Mouse (Mus musculus) CH12.LX (cell line): ENCODE data around the gene Macrod2. TPM values are rescaled to one million over a fixed set of nuclear protein-coding genes. Genes with fewer than 3 reads are reported as not detected.

Source experiments
- DNase-seq: peaks from one replicate; pipeline ENCODE4 v3.0.0-alpha.2; 2013; ENCODE audit errors: extremely low read depth
- H3K27ac ChIP-seq: 2 replicates; pipeline ENCODE4 v1.5.1; 2012; ENCODE audit warnings: low read depth, mild to moderate bottlenecking, control low read depth, moderate library complexity; ENCODE audit not compliant: insufficient read depth
- H3K27me3 ChIP-seq: replicated peaks from 2 replicates; pipeline ENCODE3; 2012; ENCODE audit warnings: inconsistent platforms
- H3K36me3 ChIP-seq, 2 experiments: replicated peaks in 1 of 2; 2 replicates each; pipeline versions ENCODE3 to v1.6.1; 2012; ENCODE audit warnings: inconsistent platforms in 1 of 2, low read length in 1 of 2, mild to moderate bottlenecking in 1 of 2, mixed read lengths in 1 of 2, moderate library complexity in 1 of 2; ENCODE audit not compliant: control insufficient read depth in 1 of 2, insufficient read depth in 1 of 2
- H3K4me1 ChIP-seq, 2 experiments: 2 replicates each; pipeline ENCODE4 v1.6.1; 2012; ENCODE audit warnings: inconsistent platforms in 1 of 2, moderate library complexity in 1 of 2; ENCODE audit not compliant: insufficient read depth in 2 of 2, control insufficient read depth in 1 of 2
- H3K4me2 ChIP-seq: 2 replicates; pipeline ENCODE4 v1.6.1; 2012; ENCODE audit warnings: low read depth, mild to moderate bottlenecking, control low read depth; ENCODE audit not compliant: poor library complexity, insufficient read depth, severe bottlenecking
- H3K4me3 ChIP-seq, 3 experiments: fragments of 150-350 bp in 1 of 3; sonication (generic) in 1 of 3; replicated peaks in 1 of 3; 2 replicates each; pipeline versions ENCODE3 to v1.5.1; 2011 to 2012; ENCODE audit warnings: low read depth in 2 of 3, low read length in 2 of 3, mild to moderate bottlenecking in 2 of 3, moderate library complexity in 2 of 3, control low read depth in 1 of 3, improper control_type of control experiment in 1 of 3, inconsistent platforms in 1 of 3, mixed read lengths in 1 of 3; ENCODE audit not compliant: poor library complexity in 1 of 3
- H3K79me2 ChIP-seq: replicated peaks from 2 replicates; pipeline ENCODE4 v1.6.1; 2012; ENCODE audit warnings: mild to moderate bottlenecking, moderate library complexity; ENCODE audit not compliant: control insufficient read depth, poor library complexity, insufficient read depth, severe bottlenecking; ENCODE audit errors: extremely low read depth
- H3K9ac ChIP-seq: 2 replicates; pipeline ENCODE4 v1.6.1; 2012; ENCODE audit warnings: low read depth, mild to moderate bottlenecking, control low read depth, moderate library complexity; ENCODE audit not compliant: insufficient read depth
- H3K9me3 ChIP-seq: replicated peaks from 2 replicates; pipeline ENCODE3; 2012; ENCODE audit warnings: low read length, inconsistent platforms, mixed read lengths
- BHLHE40 ChIP-seq: IDR thresholded peaks from 2 replicates; pipeline ENCODE4 v1.6.1; 2011; ENCODE audit warnings: mild to moderate bottlenecking, low read depth, low read length, improper control_type of control experiment
- CHD2 ChIP-seq: IDR thresholded peaks from 2 replicates; pipeline ENCODE4 v1.6.1; 2011; ENCODE audit warnings: low read length, improper control_type of control experiment
- ETS1 ChIP-seq: conservative IDR thresholded peaks from 2 replicates; pipeline ENCODE4 v1.6.1; 2012; ENCODE audit warnings: low read depth, mild to moderate bottlenecking, inconsistent platforms, low read length, improper control_type of control experiment, moderate library complexity
- JUN ChIP-seq: IDR thresholded peaks from 2 replicates; pipeline ENCODE4 v1.6.1; 2011; ENCODE audit warnings: low read depth, mild to moderate bottlenecking, low read length, improper control_type of control experiment, moderate library complexity; ENCODE audit not compliant: insufficient read depth
- MAFK ChIP-seq: IDR thresholded peaks from 2 replicates; pipeline ENCODE4 v1.6.1; 2011; ENCODE audit warnings: low read length, improper control_type of control experiment; ENCODE audit not compliant: insufficient replicate concordance
- MAZ ChIP-seq: IDR thresholded peaks from 2 replicates; pipeline ENCODE4 v1.6.1; 2012; ENCODE audit warnings: low read depth, mild to moderate bottlenecking, inconsistent platforms, low read length, improper control_type of control experiment, moderate library complexity
- MEF2A ChIP-seq: IDR thresholded peaks from 2 replicates; pipeline ENCODE4 v1.6.1; 2014; ENCODE audit warnings: low read depth, mild to moderate bottlenecking, inconsistent platforms, low read length, improper control_type of control experiment, borderline replicate concordance
- NRF1 ChIP-seq: IDR thresholded peaks from 2 replicates; pipeline ENCODE4 v1.6.1; 2014; ENCODE audit warnings: low read depth, mild to moderate bottlenecking, inconsistent platforms, low read length, improper control_type of control experiment, moderate library complexity
- PAX5 ChIP-seq: IDR thresholded peaks from 2 replicates; pipeline ENCODE4 v1.6.1; 2012; ENCODE audit warnings: low read length, inconsistent platforms, mixed read lengths
- POLR2A ChIP-seq: IDR thresholded peaks from 2 replicates; pipeline ENCODE4 v1.6.1; 2011; ENCODE audit warnings: low read depth, mild to moderate bottlenecking, improper control_type of control experiment, low read length
- POLR2AphosphoS2 ChIP-seq: IDR thresholded peaks from 2 replicates; pipeline ENCODE4 v1.6.1; 2011; ENCODE audit warnings: low read depth, low read length, improper control_type of control experiment
- RAD21 ChIP-seq: IDR thresholded peaks from 2 replicates; pipeline ENCODE4 v1.6.1; 2011; ENCODE audit warnings: low read depth, mild to moderate bottlenecking, low read length, improper control_type of control experiment, moderate library complexity
- SIN3A ChIP-seq: IDR thresholded peaks from 2 replicates; pipeline ENCODE4 v1.6.1; 2012; ENCODE audit warnings: low read length, improper control_type of control experiment, inconsistent platforms
- SMC3 ChIP-seq: IDR thresholded peaks from 2 replicates; pipeline ENCODE4 v1.6.1; 2011; ENCODE audit warnings: low read depth, low read length, improper control_type of control experiment
- TBP ChIP-seq: conservative IDR thresholded peaks from 2 replicates; pipeline ENCODE4 v1.6.1; 2011; ENCODE audit warnings: low read depth, low read length, improper control_type of control experiment
- TCF12 ChIP-seq: IDR thresholded peaks from 2 replicates; pipeline ENCODE4 v1.6.1; 2014; ENCODE audit warnings: low read depth, mild to moderate bottlenecking, inconsistent platforms, low read length, improper control_type of control experiment
- USF1 ChIP-seq: IDR thresholded peaks from 2 replicates; pipeline ENCODE4 v1.6.1; 2014; ENCODE audit warnings: low read depth, mild to moderate bottlenecking, inconsistent platforms, low read length, improper control_type of control experiment
- ZKSCAN1 ChIP-seq: IDR thresholded peaks from 2 replicates; pipeline ENCODE4 v1.6.1; 2012; ENCODE audit warnings: low read depth, inconsistent platforms, low read length, improper control_type of control experiment, borderline replicate concordance
- ZMIZ1 ChIP-seq: IDR thresholded peaks from 2 replicates; pipeline ENCODE4 v1.6.1; 2012; ENCODE audit warnings: low read depth, mild to moderate bottlenecking, inconsistent platforms, low read length, improper control_type of control experiment
- dilution Hi-C: fragments of 300-500 bp; cut with MboI; formaldehyde crosslinking; loops from 2 replicates; pipeline ENCODE4 v1.14.3; 2020; ENCODE audit warnings: low sequenced_read_pairs; ENCODE audit not compliant: extremely low pct_unique_long_range_greater_than_20kb, extremely low pct_ligation_motif_present
- in situ Hi-C: fragments of 300-500 bp; cut with MboI; formaldehyde crosslinking; loops from 3 replicates; pipeline ENCODE4 v1.14.3; 2019; ENCODE audit warnings: low sequenced_read_pairs, low pct_ligation_motif_present, low pct_unique_long_range_greater_than_20kb, mixed read lengths
- polyA plus RNA-seq: library from polyadenylated mRNA; unstranded; fragments of >175 nt; gene quantifications from 2 replicates; pipeline ENCODE4 v1.2.1, GENCODE M21; 2012; ENCODE audit warnings: low read depth; ENCODE audit not compliant: insufficient read length
- total RNA-seq, 2 experiments: library from RNA; depleted of rRNA; stranded (reverse); fragments of 300-350 nt in 1 of 2; fragments of >200 nt in 1 of 2; gene quantifications; 2 replicates each; pipeline ENCODE4 v1.2.3; 2012 to 2014

The Macrod2 gene
- total and polyA plus RNA-seq, 3 experiments, result not detected

DNA sequence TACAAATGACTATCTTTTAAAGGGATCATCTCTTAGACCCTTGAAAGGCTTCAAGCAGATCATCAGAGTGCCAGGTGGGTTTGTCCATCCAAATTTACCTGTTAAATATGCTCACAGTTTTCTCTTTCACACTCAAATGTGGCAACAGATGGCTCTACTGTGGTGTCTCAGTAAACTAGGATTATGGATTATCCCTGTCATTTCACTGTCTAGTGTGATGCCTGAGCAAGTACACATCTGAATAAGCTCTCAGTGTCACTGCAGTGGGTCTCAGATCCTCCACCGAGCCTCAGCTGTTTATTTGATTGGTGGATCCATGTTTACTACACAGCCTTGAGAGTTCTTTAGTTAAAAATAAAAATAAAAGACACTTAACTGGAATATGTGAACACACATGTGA, 1343.6 kb downstream of the Macrod2 start:
- dilution Hi-C loops (no loop called here), in situ Hi-C loops (no loop called here)

DNA sequence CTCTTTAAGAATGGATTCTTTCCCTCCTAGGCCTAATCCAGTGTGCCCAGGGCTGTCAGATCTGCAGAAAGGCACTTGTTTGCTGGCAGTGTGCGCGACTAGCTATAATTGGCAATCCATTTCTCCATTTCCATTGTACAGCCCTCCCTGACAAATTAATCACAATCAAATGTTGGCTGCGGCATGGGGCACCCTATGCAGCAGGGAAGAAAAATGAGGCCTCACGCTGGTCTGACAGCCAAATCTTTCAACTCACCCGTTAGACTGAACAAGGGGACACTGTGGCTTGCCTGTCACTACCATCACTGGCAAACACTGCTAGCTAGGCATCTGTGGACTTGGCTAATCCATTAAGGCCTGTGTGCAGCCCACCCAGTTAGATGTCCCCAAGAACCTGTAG, 1345.2 kb downstream of the Macrod2 start:
- no peak for TF ChIP-seq POLR2A
- TF ChIP-seq SIN3A, result no peak
- no peak for TF ChIP-seq BHLHE40
- TF ChIP-seq ETS1, result no peak
- TF ChIP-seq MAZ, result no peak
- TF ChIP-seq, all 38 proteins: peak for 0
- dilution Hi-C loops (no loop called here), in situ Hi-C loops (no loop called here)
- Histone ChIP-seq H3K4me3 (no peak overlapping the region), H3K4me2 (no peak overlapping the region), H3K79me2 (no peaks in the 10 kb centered on the region), H3K4me1 (no peaks in the 10 kb centered on the region), H3K9ac (no peak overlapping the region), H3K27ac (no peak overlapping the region), H3K36me3 (no peaks in the 10 kb centered on the region), H3K9me3 (peaks cover 51% of the 10 kb centered on the region), H3K27me3 (no peaks in the 10 kb centered on the region)
- no peak for DNase-seq

More for the DNA sequence above, 1343.6 kb downstream of the Macrod2 start:
- Histone ChIP-seq H3K79me2 (no peaks in the 10 kb centered on the region), H3K4me1 (no peaks in the 10 kb centered on the region), H3K4me3 (no peak overlapping the region), H3K4me2 (no peak overlapping the region), H3K27ac (no peak overlapping the region), H3K27me3 (no peaks in the 10 kb centered on the region), H3K9me3 (peaks cover 47% of the 10 kb centered on the region), H3K9ac (no peak overlapping the region), H3K36me3 (no peaks in the 10 kb centered on the region)
- no peak for TF ChIP-seq POLR2A
- no peak for TF ChIP-seq MEF2A
- no peak for TF ChIP-seq POLR2AphosphoS2
- TF ChIP-seq TBP, result no peak
- TF ChIP-seq ZMIZ1, result no peak
- TF ChIP-seq SMC3, result no peak
- TF ChIP-seq MAFK, result no peak
- no peak for TF ChIP-seq MAZ
- TF ChIP-seq RAD21, result no peak
- no peak for TF ChIP-seq ZKSCAN1
- TF ChIP-seq CHD2, result no peak
- TF ChIP-seq BHLHE40, result no peak
- no peak for TF ChIP-seq TCF12
- no peak for DNase-seq

DNA sequence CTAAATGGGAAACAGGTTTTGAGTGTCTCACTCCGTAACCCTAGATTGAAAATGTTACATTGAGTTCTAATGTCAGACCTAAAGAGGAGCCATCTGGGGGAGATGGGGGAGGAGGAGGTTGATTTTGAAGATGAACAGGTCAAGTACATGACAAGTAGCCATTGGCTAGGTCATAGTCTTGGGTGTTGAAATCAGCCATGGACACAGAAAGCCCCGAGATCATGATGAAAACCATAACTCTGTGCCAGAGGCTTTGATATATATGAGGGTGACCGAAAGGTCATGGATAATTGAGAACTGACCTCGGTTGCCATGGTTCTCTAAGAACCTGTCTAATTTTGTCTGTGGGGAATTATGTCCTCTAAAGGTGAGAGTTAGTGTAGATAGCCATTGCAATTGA, 1405.1 kb downstream of the Macrod2 start:
- Histone ChIP-seq H3K79me2 (no peaks in the 10 kb centered on the region), H3K4me3 (no peak overlapping the region), H3K4me2 (no peak overlapping the region), H3K4me1 (no peaks in the 10 kb centered on the region), H3K27me3 (no peaks in the 10 kb centered on the region), H3K9ac (no peak overlapping the region), H3K36me3 (no peaks in the 10 kb centered on the region), H3K9me3 (peaks cover 33% of the 10 kb centered on the region), H3K27ac (no peak overlapping the region)
- dilution Hi-C loops, result no loop called here
- no peak for DNase-seq
- in situ Hi-C loops, result no loop called here
- TF ChIP-seq PAX5 (no peak), JUN (no peak), USF1 (no peak), POLR2A (no peak), NRF1 (no peak)
